Mouse (Mus musculus): ENCODE measurements around the gene Srxn1. TPM values are rescaled to one million over a fixed set of nuclear protein-coding genes. Genes with fewer than 3 reads are reported as not detected.
A peak's percentile ranks its signal among the peaks of the same experiment; 100 is the strongest.

The Srxn1 gene
- polyA plus RNA-seq, 1 experiment from 2014 or later: 25.8 TPM

- no peak for ATAC-seq (ENCODE audit: low FRiP score)
- Histone ChIP-seq H3K36me3 (no peaks in the 10 kb centered on the region), H3K27me3 (replicated peaks) (peaks cover 25% of the 10 kb centered on the region), H3K4me2 (peak overlapping the region; percentile 67), H3K9ac (replicated peaks) (no peak overlapping the region), H3K4me3 (replicated peaks) (peak overlapping the region; percentile 44), H3K4me1 (peaks cover 35% of the 10 kb centered on the region), H3K27ac (replicated peaks) (no peak overlapping the region), H3K9me3 (replicated peaks) (no peaks in the 10 kb centered on the region)
- WGBS: 63% methylated on average over 5 of the region's 5 CpGs
These were observed 39.2 kb downstream of the Srxn1 start for GRCm38 (mm10) chr2:152144501-152144900.

- no peaks in the 10 kb centered on the region for H3K9me3 ChIP-seq (replicated peaks)
- 85% methylated on average over 2 of the region's 2 CpGs for WGBS
- H3K36me3 ChIP-seq: no peaks in the 10 kb centered on the region
- H3K9ac ChIP-seq (replicated peaks): no peak overlapping the region
- no peak overlapping the region for H3K4me3 ChIP-seq (replicated peaks)
- peaks cover 25% of the 10 kb centered on the region for H3K27me3 ChIP-seq (replicated peaks)
- H3K27ac ChIP-seq (replicated peaks): no peak overlapping the region
- H3K4me2 ChIP-seq: no peak overlapping the region
- ATAC-seq (ENCODE audit: low FRiP score): no peak
- H3K4me1 ChIP-seq: peaks cover 35% of the 10 kb centered on the region
These were observed 40.4 kb downstream of the Srxn1 start for GRCm38 (mm10) chr2:152145711-152146110.

GRCm38 (mm10) chr2:152147079-152147478, 41.8 kb downstream of the Srxn1 start:
- H3K9me3 ChIP-seq (replicated peaks): no peaks in the 10 kb centered on the region
- no peak overlapping the region for H3K27ac ChIP-seq (replicated peaks)
- H3K4me3 ChIP-seq (replicated peaks): no peak overlapping the region
- WGBS: 53% methylated on average over 3 of the region's 3 CpGs
- H3K36me3 ChIP-seq: no peaks in the 10 kb centered on the region
- H3K9ac ChIP-seq (replicated peaks): no peak overlapping the region
- no peak for ATAC-seq (ENCODE audit: low FRiP score)
- H3K4me1 ChIP-seq: peaks cover 25% of the 10 kb centered on the region
- peaks cover 25% of the 10 kb centered on the region for H3K27me3 ChIP-seq (replicated peaks)
- no peak overlapping the region for H3K4me2 ChIP-seq

- Histone ChIP-seq H3K4me3 (replicated peaks) (no peak overlapping the region), H3K27me3 (replicated peaks) (peaks cover 18% of the 10 kb centered on the region), H3K36me3 (no peaks in the 10 kb centered on the region), H3K9ac (replicated peaks) (no peak overlapping the region), H3K9me3 (replicated peaks) (no peaks in the 10 kb centered on the region), H3K27ac (replicated peaks) (no peak overlapping the region), H3K4me2 (no peak overlapping the region), H3K4me1 (peaks cover 9% of the 10 kb centered on the region)
- ATAC-seq (ENCODE audit: low FRiP score): no peak
- WGBS: 93% methylated on average over 9 of the region's 9 CpGs
These were observed 43.4 kb downstream of the Srxn1 start for GRCm38 (mm10) chr2:152148675-152149074.

- Histone ChIP-seq H3K4me2 (no peak overlapping the region), H3K4me1 (no peaks in the 10 kb centered on the region), H3K4me3 (replicated peaks) (no peak overlapping the region), H3K36me3 (no peaks in the 10 kb centered on the region), H3K9ac (replicated peaks) (no peak overlapping the region), H3K9me3 (replicated peaks) (no peaks in the 10 kb centered on the region), H3K27ac (replicated peaks) (no peak overlapping the region), H3K27me3 (replicated peaks) (peaks cover 6% of the 10 kb centered on the region; the same call in 1 of the 2 replicates)
- ATAC-seq (ENCODE audit: low FRiP score): no peak
- 10% methylated on average over 4 of the region's 4 CpGs for WGBS
These were observed 44.6 kb downstream of the Srxn1 start for GRCm38 (mm10) chr2:152149891-152150290.

GRCm38 (mm10) chr2:152150373-152150772, 45.1 kb downstream of the Srxn1 start:
- Histone ChIP-seq H3K9ac (replicated peaks) (no peak overlapping the region), H3K27ac (replicated peaks) (no peak overlapping the region), H3K36me3 (no peaks in the 10 kb centered on the region), H3K4me2 (no peak overlapping the region), H3K4me3 (replicated peaks) (no peak overlapping the region), H3K27me3 (replicated peaks) (0 out of 2 replicates have a peak, but pooled peaks cover 1% of the 10 kb centered on the region), H3K9me3 (replicated peaks) (no peaks in the 10 kb centered on the region), H3K4me1 (0 out of 2 replicates have a peak, but pooled peaks cover 1% of the 10 kb centered on the region)
- ATAC-seq (ENCODE audit: low FRiP score): no peak
- WGBS: 55% methylated on average over 6 of the region's 6 CpGs

GRCm38 (mm10) chr2:152153361-152153760, 48.0 kb downstream of the Srxn1 start:
- WGBS: 13% methylated on average over 3 of the region's 3 CpGs
- Histone ChIP-seq H3K27me3 (replicated peaks) (no peaks in the 10 kb centered on the region), H3K9me3 (replicated peaks) (no peaks in the 10 kb centered on the region), H3K4me3 (replicated peaks) (no peak overlapping the region), H3K9ac (replicated peaks) (no peak overlapping the region), H3K4me1 (0 out of 2 replicates have a peak, but pooled peaks cover 3% of the 10 kb centered on the region), H3K36me3 (no peaks in the 10 kb centered on the region), H3K4me2 (no peak overlapping the region), H3K27ac (replicated peaks) (no peak overlapping the region)
- ATAC-seq (ENCODE audit: low FRiP score): no peak

GRCm38 (mm10) chr2:152155414-152156208, 50.3 kb downstream of the Srxn1 start:
- H3K27me3 ChIP-seq (replicated peaks): no peaks in the 10 kb centered on the region
- no peak for ATAC-seq (ENCODE audit: low FRiP score)
- H3K4me3 ChIP-seq (replicated peaks): no peak overlapping the region
- H3K4me1 ChIP-seq: 0 out of 2 replicates have a peak, but pooled peaks cover 3% of the 10 kb centered on the region
- no peak overlapping the region for H3K4me2 ChIP-seq
- H3K27ac ChIP-seq (replicated peaks): no peak overlapping the region
- no peaks in the 10 kb centered on the region for H3K9me3 ChIP-seq (replicated peaks)
- no peaks in the 10 kb centered on the region for H3K36me3 ChIP-seq
- no peak overlapping the region for H3K9ac ChIP-seq (replicated peaks)
- 55% methylated on average over 7 of the region's 7 CpGs for WGBS

GRCm38 (mm10) chr2:152156471-152156870, 51.2 kb downstream of the Srxn1 start:
- Histone ChIP-seq H3K27ac (replicated peaks) (no peak overlapping the region), H3K36me3 (no peaks in the 10 kb centered on the region), H3K4me1 (0 out of 2 replicates have a peak, but pooled peaks cover 3% of the 10 kb centered on the region), H3K4me2 (no peak overlapping the region), H3K9ac (replicated peaks) (no peak overlapping the region), H3K9me3 (replicated peaks) (no peaks in the 10 kb centered on the region), H3K27me3 (replicated peaks) (no peaks in the 10 kb centered on the region), H3K4me3 (replicated peaks) (no peak overlapping the region)
- WGBS: 78% methylated on average over 6 of the region's 6 CpGs
- ATAC-seq (ENCODE audit: low FRiP score): no peak

- WGBS: 90% methylated on average over 1 of the region's 1 CpGs
- H3K4me3 ChIP-seq (replicated peaks): no peak overlapping the region
- H3K4me1 ChIP-seq: 0 out of 2 replicates have a peak, but pooled peaks cover 3% of the 10 kb centered on the region
- H3K27me3 ChIP-seq (replicated peaks): no peaks in the 10 kb centered on the region
- no peak overlapping the region for H3K9ac ChIP-seq (replicated peaks)
- no peak overlapping the region for H3K27ac ChIP-seq (replicated peaks)
- no peak overlapping the region for H3K4me2 ChIP-seq
- no peak for ATAC-seq (ENCODE audit: low FRiP score)
- H3K9me3 ChIP-seq (replicated peaks): no peaks in the 10 kb centered on the region
- H3K36me3 ChIP-seq: no peaks in the 10 kb centered on the region
These were observed 54.2 kb downstream of the Srxn1 start for GRCm38 (mm10) chr2:152159487-152159886.

Data from neural tube, embryonic 15.5 days (tissue).